Mouse (Mus musculus): ENCODE data around the gene Gm28048. TPM values are rescaled to one million over a fixed set of nuclear protein-coding genes. Genes with fewer than 3 reads are reported as not detected.

Gm28048 gene
- total and polyA plus RNA-seq, 2 experiments from 2014 or later = 2.7 TPM; not detected in 1

GRCm38 (mm10) chr11:22793881-22794203 lies 188.0 kb downstream of the Gm28048 start:
- TF ChIP-seq CTCF (IDR thresholded peaks at IDR 0.05) = no peak
- Histone ChIP-seq H3K27ac (ENCODE audit: low read depth, low read length) (no peak overlapping the region), H3K4me2 (ENCODE audit: low read depth, low read length, poor library complexity, severe bottlenecking) (no peak overlapping the region), H3K4me3 (ENCODE audit: low read depth, low read length) (no peak overlapping the region), H3K36me3 (ENCODE audit: insufficient read depth, low read length) (no peaks in the 10 kb centered on the region), H3K9me3 (ENCODE audit: low read length) (no peaks in the 10 kb centered on the region), H3K4me1 (ENCODE audit: insufficient read depth, low read length) (no peaks in the 10 kb centered on the region), H3K27me3 (ENCODE audit: insufficient read depth, low read length) (no peaks in the 10 kb centered on the region), H3K9ac (replicated peaks; ENCODE audit: low read length, poor library complexity, severe bottlenecking) (no peak overlapping the region)
- DNase-seq (ENCODE audit: low spot score) = no peak
- ATAC-seq (ENCODE audit: low FRiP score) = no peak
- 94% methylated on average over 1 of the region's 1 CpGs for WGBS

GRCm38 (mm10) chr11:22793176-22793880 lies 188.6 kb downstream of the Gm28048 start:
- Histone ChIP-seq H3K36me3 (ENCODE audit: insufficient read depth, low read length) (no peaks in the 10 kb centered on the region), H3K9ac (replicated peaks; ENCODE audit: low read length, poor library complexity, severe bottlenecking) (no peak overlapping the region), H3K4me1 (ENCODE audit: insufficient read depth, low read length) (no peaks in the 10 kb centered on the region), H3K9me3 (ENCODE audit: low read length) (no peaks in the 10 kb centered on the region), H3K27ac (ENCODE audit: low read depth, low read length) (no peak overlapping the region), H3K4me2 (ENCODE audit: low read depth, low read length, poor library complexity, severe bottlenecking) (no peak overlapping the region), H3K4me3 (ENCODE audit: low read depth, low read length) (no peak overlapping the region), H3K27me3 (ENCODE audit: insufficient read depth, low read length) (no peaks in the 10 kb centered on the region)
- DNase-seq (ENCODE audit: low spot score) (no peak), ATAC-seq (ENCODE audit: low FRiP score) (no peak)
- TF ChIP-seq CTCF (IDR thresholded peaks at IDR 0.05) = no peak
- 87% methylated on average over 3 of the region's 3 CpGs for WGBS

- 93% methylated on average over 1 of the region's 1 CpGs for WGBS
- no peak overlapping the region for H3K27ac ChIP-seq (ENCODE audit: low read depth, low read length)
- ATAC-seq (ENCODE audit: low FRiP score) (no peak), DNase-seq (ENCODE audit: low spot score) (no peak)
- H3K27me3 ChIP-seq (ENCODE audit: insufficient read depth, low read length) = no peaks in the 10 kb centered on the region
- H3K4me3 ChIP-seq (ENCODE audit: low read depth, low read length) = no peak overlapping the region
- no peak for TF ChIP-seq CTCF (IDR thresholded peaks at IDR 0.05)
- H3K36me3 ChIP-seq (ENCODE audit: insufficient read depth, low read length) = no peaks in the 10 kb centered on the region
- no peaks in the 10 kb centered on the region for H3K9me3 ChIP-seq (ENCODE audit: low read length)
- H3K9ac ChIP-seq (replicated peaks; ENCODE audit: low read length, poor library complexity, severe bottlenecking) = no peak overlapping the region
- no peaks in the 10 kb centered on the region for H3K4me1 ChIP-seq (ENCODE audit: insufficient read depth, low read length)
- H3K4me2 ChIP-seq (ENCODE audit: low read depth, low read length, poor library complexity, severe bottlenecking) = no peak overlapping the region
These were observed 189.7 kb downstream of the Gm28048 start for GRCm38 (mm10) chr11:22792149-22792548.

GRCm38 (mm10) chr11:22791726-22792125 lies 190.2 kb downstream of the Gm28048 start:
- Histone ChIP-seq H3K27me3 (ENCODE audit: insufficient read depth, low read length) (no peaks in the 10 kb centered on the region), H3K9ac (replicated peaks; ENCODE audit: low read length, poor library complexity, severe bottlenecking) (no peak overlapping the region), H3K27ac (ENCODE audit: low read depth, low read length) (no peak overlapping the region), H3K4me1 (ENCODE audit: insufficient read depth, low read length) (no peaks in the 10 kb centered on the region), H3K4me3 (ENCODE audit: low read depth, low read length) (no peak overlapping the region), H3K4me2 (ENCODE audit: low read depth, low read length, poor library complexity, severe bottlenecking) (no peak overlapping the region), H3K9me3 (ENCODE audit: low read length) (no peaks in the 10 kb centered on the region), H3K36me3 (ENCODE audit: insufficient read depth, low read length) (no peaks in the 10 kb centered on the region)
- TF ChIP-seq CTCF (IDR thresholded peaks at IDR 0.05) = no peak
- DNase-seq (ENCODE audit: low spot score) (no peak), ATAC-seq (ENCODE audit: low FRiP score) (no peak)
- WGBS = 87% methylated on average over 5 of the region's 5 CpGs

- Histone ChIP-seq H3K4me3 (ENCODE audit: low read depth, low read length) (no peak overlapping the region), H3K9me3 (ENCODE audit: low read length) (no peaks in the 10 kb centered on the region), H3K36me3 (ENCODE audit: insufficient read depth, low read length) (no peaks in the 10 kb centered on the region), H3K4me2 (ENCODE audit: low read depth, low read length, poor library complexity, severe bottlenecking) (no peak overlapping the region), H3K27ac (ENCODE audit: low read depth, low read length) (no peak overlapping the region), H3K4me1 (ENCODE audit: insufficient read depth, low read length) (no peaks in the 10 kb centered on the region), H3K27me3 (ENCODE audit: insufficient read depth, low read length) (no peaks in the 10 kb centered on the region), H3K9ac (replicated peaks; ENCODE audit: low read length, poor library complexity, severe bottlenecking) (no peak overlapping the region)
- DNase-seq (ENCODE audit: low spot score) (no peak), ATAC-seq (ENCODE audit: low FRiP score) (no peak)
- WGBS = 92% methylated on average over 2 of the region's 2 CpGs
- TF ChIP-seq CTCF (IDR thresholded peaks at IDR 0.05) = no peak
These were observed 194.1 kb downstream of the Gm28048 start for GRCm38 (mm10) chr11:22787833-22788232.

Other genes with a start within 250 kb of the Gm28048 start
- gene B3gnt2, start 121.1 kb downstream of the Gm28048 start, total RNA-seq (2014; rRNA removed) = 2.5 and 6.2 TPM in 2 replicates
- gene B3gnt2, start 121.1 kb downstream of the Gm28048 start, polyA plus RNA-seq (2015; fragmentation: Nextera tagmentation; extraction: Ambion mirVana) = 2.0 and 2.6 TPM in 2 replicates
- gene Zrsr1, start 10.1 kb downstream of the Gm28048 start, total RNA-seq (2014; rRNA removed) = 21.2 and 23.6 TPM in 2 replicates
- gene Zrsr1, start 10.1 kb downstream of the Gm28048 start, polyA plus RNA-seq (2015; fragmentation: Nextera tagmentation; extraction: Ambion mirVana) = 7.1 and 8.4 TPM in 2 replicates
- 20.3 and 23.5 TPM in 2 replicates for gene Commd1, start 292 bp upstream of the Gm28048 start, total RNA-seq (2014; rRNA removed)
- 218 and 221 TPM in 2 replicates for gene Commd1, start 292 bp upstream of the Gm28048 start, polyA plus RNA-seq (2015; fragmentation: Nextera tagmentation; extraction: Ambion mirVana)
- gene Cct4, start 8.4 kb upstream of the Gm28048 start, total RNA-seq (2014; rRNA removed) = 139 and 213 TPM in 2 replicates
- gene Cct4, start 8.4 kb upstream of the Gm28048 start, polyA plus RNA-seq (2015; fragmentation: Nextera tagmentation; extraction: Ambion mirVana) = 227 and 230 TPM in 2 replicates
- gene Fam161a, start 25.4 kb upstream of the Gm28048 start, total RNA-seq (2014; rRNA removed) = 4.6 and 5.4 TPM in 2 replicates
- gene Fam161a, start 25.4 kb upstream of the Gm28048 start, polyA plus RNA-seq (2015; fragmentation: Nextera tagmentation; extraction: Ambion mirVana) = 4.2 and 6.1 TPM in 2 replicates

Data from midbrain, postnatal 0 days (tissue).